Mouse (Mus musculus): ENCODE data around the gene Pde10a.

The Pde10a gene

GRCm38 (mm10) chr17:8888105-8888504 lies 362.9 kb downstream of the Pde10a start:
- in situ Hi-C loops (cut with MboI, MseI): no loop called here

DNA sequence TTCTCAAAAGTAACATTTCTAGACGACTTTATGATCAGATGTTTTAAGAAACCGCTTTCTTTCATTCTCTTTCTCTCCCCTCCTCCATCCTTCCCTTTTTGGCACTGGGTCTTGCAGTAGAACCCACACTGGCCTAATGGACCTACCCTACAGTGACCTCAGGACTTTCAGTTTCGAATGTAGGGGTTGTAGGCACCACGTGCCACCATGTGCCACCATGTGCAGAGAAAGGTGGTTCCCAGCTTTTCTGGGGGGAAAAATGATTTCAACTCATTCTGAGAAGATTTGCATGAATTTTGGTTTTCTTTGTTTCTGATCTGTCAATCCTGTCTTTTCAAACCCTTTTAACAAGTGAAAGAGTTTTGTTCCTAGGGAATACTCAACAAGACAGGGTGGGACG lies 363.5 kb downstream of the Pde10a start:
- in situ Hi-C loops (cut with MboI, MseI): no loop called here

GRCm38 (mm10) chr17:8892193-8892985 lies 367.2 kb downstream of the Pde10a start:
- in situ Hi-C loops (cut with MboI, MseI): no loop called here

- in situ Hi-C loops (cut with MboI, MseI): no loop called here
Measured at GRCm38 (mm10) chr17:8895991-8896390, 370.8 kb downstream of the Pde10a start.

GRCm38 (mm10) chr17:8897749-8898148 lies 372.6 kb downstream of the Pde10a start:
- in situ Hi-C loops (cut with MboI, MseI): no loop called here

GRCm38 (mm10) chr17:8898221-8898620 lies 373.0 kb downstream of the Pde10a start:
- in situ Hi-C loops (cut with MboI, MseI): no loop called here

- in situ Hi-C loops (cut with MboI, MseI): no loop called here
Measured at GRCm38 (mm10) chr17:8899212-8899611, 374.0 kb downstream of the Pde10a start.

DNA sequence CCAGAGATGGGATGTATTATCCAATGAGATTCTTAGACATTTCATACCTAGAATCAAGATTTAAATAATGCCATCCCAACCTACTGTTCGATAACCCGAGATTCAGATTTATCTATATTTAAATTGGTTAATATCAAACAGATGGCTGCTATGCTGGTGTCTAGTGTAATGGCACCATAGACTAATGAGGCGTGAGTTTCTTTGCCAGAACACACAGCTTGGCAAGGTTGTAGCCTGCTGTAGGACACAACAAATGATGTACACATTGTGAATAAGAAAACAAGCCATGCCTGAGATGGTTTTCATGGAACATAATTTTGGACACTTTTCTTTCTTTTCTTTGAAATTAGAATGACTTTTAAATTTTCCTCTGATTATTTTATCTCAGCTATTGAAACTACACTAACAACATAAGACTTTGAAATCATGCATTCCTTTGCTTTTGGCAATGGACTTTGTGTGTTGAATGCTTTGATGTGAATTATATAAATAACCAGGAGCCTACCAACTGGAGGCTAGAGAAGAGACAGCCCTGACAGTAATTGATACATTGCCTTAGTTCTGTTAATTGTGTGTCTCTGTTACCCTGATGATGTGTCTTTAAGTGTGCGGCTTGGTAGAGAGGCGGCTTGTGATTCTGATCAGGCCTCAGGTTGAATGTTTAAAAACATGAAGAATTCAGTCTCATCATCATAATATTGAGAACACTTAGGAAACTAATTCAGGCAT lies 378.5 kb downstream of the Pde10a start:
- in situ Hi-C loops (cut with MboI, MseI): no loop called here

- in situ Hi-C loops (cut with MboI, MseI): no loop called here
Measured at GRCm38 (mm10) chr17:8910571-8910970, 385.4 kb downstream of the Pde10a start.

DNA sequence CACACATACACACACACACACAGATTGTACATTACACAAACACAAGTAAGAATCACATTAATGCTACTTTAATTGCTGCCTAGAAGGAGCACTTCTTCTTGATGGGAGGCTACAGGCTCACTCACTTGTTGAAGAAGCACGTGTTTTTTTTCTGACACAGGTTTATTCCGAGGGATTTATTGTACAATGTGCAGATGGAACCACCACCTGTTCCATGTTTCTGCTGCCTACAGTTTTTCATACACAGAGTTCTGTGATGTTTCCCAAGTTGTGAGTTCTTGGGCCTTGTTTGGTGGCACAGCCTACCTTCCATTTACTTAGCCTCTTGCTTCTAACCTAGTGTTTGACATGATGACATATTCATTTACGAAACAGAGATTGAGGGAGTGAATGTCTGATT lies 387.8 kb downstream of the Pde10a start:
- in situ Hi-C loops (cut with MboI, MseI): no loop called here

DNA sequence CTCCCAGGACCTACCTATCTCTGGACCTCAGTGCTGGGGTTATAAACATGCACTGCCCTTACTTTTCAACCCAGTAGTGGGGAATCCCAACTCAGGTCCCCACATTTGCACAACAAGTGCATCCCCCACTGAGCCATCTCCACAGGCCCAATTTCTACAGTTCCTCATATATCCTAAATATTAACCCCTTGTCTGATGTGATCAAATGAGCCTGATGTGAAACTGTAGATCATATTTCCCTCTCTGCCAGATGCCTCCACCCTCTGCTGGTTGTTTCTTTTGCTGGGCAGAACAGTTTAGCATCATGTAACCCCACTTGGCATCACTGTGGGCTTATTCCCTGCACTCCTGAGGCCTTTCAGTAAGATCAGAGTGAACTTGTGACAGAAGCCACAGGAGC lies 390.5 kb downstream of the Pde10a start:
- in situ Hi-C loops (cut with MboI, MseI): no loop called here

- in situ Hi-C loops (cut with MboI, MseI): no loop called here
Measured at GRCm38 (mm10) chr17:8923074-8923473, 397.9 kb downstream of the Pde10a start.

GRCm38 (mm10) chr17:8923727-8924126 lies 398.6 kb downstream of the Pde10a start:
- in situ Hi-C loops (cut with MboI, MseI): no loop called here

DNA sequence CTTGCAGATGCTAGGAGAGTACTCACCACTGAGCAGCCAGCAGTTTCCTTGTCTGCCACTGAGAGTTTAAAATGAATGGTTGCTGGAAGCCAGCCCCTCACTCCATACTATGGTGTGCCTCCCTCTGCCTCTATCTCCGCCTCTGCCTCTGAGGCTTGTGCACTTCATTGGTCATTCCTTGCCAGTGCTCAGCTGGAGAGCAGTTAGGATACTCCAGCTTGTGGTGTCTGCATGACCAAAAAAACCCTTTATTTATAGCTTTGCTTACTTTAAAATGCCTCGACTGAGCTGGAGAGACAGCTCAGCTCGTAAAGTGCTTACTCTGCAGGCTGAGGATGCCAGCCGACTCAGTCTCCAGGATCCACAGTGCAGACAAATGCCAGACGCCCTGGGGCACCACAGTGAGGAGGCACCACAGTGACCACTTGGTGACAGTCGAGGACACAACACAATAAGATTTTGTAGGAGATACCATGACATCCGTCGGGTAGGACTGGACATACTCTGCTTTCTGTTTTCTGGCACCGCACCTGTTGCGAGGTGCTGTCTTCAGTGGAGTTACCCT lies 400.7 kb downstream of the Pde10a start:
- in situ Hi-C loops (cut with MboI, MseI): no loop called here

DNA sequence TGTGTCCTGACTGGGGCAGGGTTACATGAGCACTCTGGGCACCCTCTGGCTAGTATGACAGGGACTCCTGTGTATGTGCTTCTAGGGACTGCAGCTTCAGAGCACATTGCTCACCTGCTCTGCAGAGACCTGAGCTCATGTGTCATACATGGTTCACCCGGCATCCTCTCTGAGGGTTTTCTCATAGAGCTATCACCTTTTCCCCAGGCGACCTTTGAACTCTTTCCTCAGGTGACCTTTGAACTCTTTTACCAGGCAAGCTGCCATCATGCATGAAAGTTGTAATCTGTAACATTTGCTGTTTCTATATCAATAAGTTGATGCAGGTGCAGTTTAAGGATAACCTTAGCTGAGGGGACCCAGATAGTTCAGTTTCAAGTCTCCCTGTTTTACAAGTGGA lies 403.4 kb downstream of the Pde10a start:
- in situ Hi-C loops (cut with MboI, MseI): no loop called here

- in situ Hi-C loops (cut with MboI, MseI): loop anchor here (5.0 to 10.0 kb wide), 2 partner anchors 125 to 317 kb away; no protein-coding TSS in a partner anchor
Measured at GRCm38 (mm10) chr17:8929636-8930035, 404.5 kb downstream of the Pde10a start.

DNA sequence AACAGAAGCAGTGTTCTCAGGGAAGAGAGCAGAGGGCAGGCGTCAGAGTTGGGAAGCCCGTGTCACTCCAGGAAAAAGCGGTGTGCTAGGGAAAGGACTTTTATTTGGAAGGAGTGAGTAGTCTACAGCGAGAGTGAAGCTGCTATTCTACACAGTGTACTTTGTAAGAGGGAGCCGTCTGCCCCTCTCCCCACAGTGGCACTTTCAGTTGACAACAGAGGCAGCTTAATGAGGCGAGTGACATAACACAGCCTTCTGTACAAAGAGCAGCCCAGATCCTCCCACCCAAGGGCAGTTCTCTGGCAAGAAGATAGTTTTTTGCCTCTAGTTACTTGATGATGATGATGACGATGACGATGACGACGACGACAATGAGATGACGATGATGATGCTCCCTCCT lies 410.4 kb downstream of the Pde10a start:
- in situ Hi-C loops (cut with MboI, MseI): loop anchor here (10.0 kb wide), 1 partner anchor 131 kb away; no protein-coding TSS in a partner anchor

DNA sequence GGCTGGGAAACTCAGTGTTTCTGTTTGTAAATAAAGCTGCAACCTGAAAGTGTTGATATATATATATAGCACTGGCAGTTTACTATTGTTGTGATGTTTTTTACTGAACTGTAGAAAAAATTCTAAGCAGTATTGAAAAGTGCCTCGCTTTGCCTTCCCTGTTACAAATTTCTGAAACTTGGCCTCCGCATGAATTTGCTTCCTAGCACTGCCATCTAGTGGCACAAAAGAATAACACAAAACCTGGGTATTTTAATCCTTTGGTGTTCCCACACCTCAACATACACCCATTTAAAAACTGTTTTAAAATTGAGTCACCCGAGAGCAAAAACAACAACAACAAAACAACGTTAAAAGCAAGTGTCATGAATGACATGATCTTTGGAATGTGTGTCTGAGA lies 411.4 kb downstream of the Pde10a start:
- in situ Hi-C loops (cut with MboI, MseI): loop anchor here (10.0 kb wide), 1 partner anchor 132 kb away; no protein-coding TSS in a partner anchor

DNA sequence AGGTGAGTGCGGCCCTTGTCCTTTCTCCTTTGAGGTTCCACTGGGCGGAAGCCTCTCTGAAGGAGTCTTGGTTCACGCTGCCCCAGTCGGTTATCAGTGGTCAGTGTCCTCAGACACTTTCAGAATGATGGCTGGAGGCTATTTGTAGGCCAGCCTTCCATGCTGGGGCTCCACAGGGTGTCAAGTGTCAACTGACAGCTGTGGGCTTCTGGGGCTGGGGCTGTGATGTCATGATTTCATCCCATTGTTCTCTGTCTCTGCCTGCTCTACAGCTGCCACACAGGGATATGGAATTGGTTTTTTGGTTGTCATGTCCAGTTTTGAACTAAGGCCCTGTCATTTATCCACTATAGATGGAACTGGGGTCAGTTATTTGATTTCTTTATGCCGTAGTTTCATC lies 426.4 kb downstream of the Pde10a start:
- in situ Hi-C loops (cut with MboI, MseI): no loop called here

- in situ Hi-C loops (cut with MboI, MseI): no loop called here
Measured at GRCm38 (mm10) chr17:8952951-8953350, 427.8 kb downstream of the Pde10a start.

DNA sequence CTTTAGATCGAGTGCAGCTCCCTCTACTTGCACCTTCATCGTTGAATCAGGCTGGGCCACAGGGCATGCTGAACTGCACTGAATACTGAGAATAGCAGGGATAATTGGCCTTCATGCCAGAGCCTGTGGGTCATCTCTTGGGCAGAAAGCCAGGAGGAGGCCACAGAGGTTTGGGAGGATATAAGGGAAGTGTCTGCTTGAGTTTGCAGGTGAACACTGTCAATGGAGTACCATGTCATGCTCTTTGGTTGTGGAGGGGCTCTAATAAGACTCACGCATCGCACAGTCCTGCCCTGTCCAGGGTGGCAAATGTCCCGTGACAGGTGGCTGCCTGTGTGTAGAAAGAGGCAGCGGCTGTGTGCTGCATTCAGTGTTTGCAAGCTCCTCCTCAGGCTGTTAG lies 433.0 kb downstream of the Pde10a start:
- in situ Hi-C loops (cut with MboI, MseI): no loop called here

GRCm38 (mm10) chr17:8960386-8960785 lies 435.2 kb downstream of the Pde10a start:
- in situ Hi-C loops (cut with MboI, MseI): no loop called here

DNA sequence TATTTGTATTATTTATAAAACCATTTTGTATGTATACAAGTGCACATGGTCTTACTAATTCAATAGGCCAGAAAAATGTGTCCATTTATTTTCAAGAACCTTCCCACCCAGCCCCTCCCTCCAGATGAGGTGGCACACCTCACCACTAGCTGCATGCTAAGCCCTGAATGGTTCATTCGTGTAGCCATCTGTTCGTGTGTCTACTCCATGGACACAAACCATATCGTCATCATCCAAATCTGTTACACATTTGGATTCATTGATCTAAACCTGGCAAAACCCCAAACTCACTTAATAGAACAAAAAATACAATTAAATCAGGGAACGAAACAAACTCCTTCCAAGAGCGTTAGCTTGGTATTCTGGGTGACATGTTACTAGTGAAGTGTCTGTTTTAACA lies 435.9 kb downstream of the Pde10a start:
- in situ Hi-C loops (cut with MboI, MseI): no loop called here

Measured in T-helper 1 cell (primary cell).